Mouse (Mus musculus): Measurements from ENCODE around the gene Fam160a1. TPM values are rescaled to one million over a fixed set of nuclear protein-coding genes. Genes with fewer than 3 reads are reported as not detected.
A peak's percentile ranks its signal among the peaks of the same experiment; 100 is the strongest.

The Fam160a1 gene
- polyA plus RNA-seq, 1 experiment = 3.6 TPM

DNA sequence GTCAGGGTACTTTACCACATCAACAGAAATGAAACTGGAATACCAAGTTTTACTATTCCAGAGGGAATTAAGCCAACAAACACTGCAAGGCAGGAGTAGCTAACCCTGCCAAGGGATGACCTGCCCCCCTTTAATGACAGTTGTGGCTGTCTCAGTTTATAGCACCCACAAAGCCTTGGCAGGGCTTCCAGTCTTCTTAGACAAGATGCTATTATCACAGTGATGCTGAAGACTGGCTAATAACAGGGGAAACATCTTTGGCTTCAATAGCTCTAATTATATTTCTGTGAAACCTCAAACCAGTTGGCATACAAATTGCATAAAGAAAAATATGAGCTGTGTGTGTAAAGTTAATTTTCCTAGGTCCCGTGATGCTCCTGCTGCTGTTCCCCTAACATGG lies 29.2 kb upstream of the Fam160a1 start:
- Histone ChIP-seq H3K9ac (ENCODE audit: low read depth, poor library complexity, severe bottlenecking) (no peak overlapping the region), H3K4me1 (ENCODE audit: control insufficient read depth, insufficient read depth, low read length) (no peaks in the 10 kb centered on the region), H3K27me3 (ENCODE audit: control insufficient read depth, insufficient read depth, low read length, poor library complexity, severe bottlenecking) (no peaks in the 10 kb centered on the region), H3K36me3 (ENCODE audit: control insufficient read depth, insufficient read depth, low read length, poor library complexity, severe bottlenecking) (no peaks in the 10 kb centered on the region), H3K27ac (ENCODE audit: insufficient read depth, low read length) (no peak overlapping the region), H3K4me3 (ENCODE audit: low read depth, low read length) (no peak overlapping the region), H3K9me3 (replicated peaks; ENCODE audit: control insufficient read depth, insufficient read depth, low read length, poor library complexity, severe bottlenecking) (no peaks in the 10 kb centered on the region)
- no peak for TF ChIP-seq EP300 (IDR thresholded peaks at IDR 0.05; ENCODE audit: insufficient read depth, low read depth, low read length)
- TF ChIP-seq CTCF (IDR thresholded peaks at IDR 0.05; ENCODE audit: low read depth, low read length) = no peak
- no peak for TF ChIP-seq POLR2A (IDR thresholded peaks at IDR 0.05; ENCODE audit: insufficient read depth, low read length)

DNA sequence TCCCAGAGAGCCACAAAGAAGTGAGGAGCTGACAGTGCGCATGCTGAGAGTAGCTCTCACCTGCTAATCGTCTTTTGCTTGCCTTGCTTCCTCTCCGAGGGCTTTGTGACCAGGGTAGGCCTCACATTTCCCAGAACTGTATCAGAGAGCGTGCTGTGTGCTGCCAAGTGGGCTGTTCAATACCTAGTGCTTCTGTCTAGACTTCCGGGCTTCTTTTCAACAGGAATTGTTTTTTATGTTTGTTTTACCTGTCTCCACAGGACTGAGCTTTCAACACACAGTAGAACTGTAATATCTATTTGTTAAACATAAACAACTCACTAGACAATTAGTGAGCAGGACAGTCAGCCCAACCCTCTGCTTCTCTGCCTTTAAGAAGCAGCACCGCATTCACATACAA lies 28.2 kb upstream of the Fam160a1 start:
- no peaks in the 10 kb centered on the region for H3K4me1 ChIP-seq (ENCODE audit: control insufficient read depth, insufficient read depth, low read length)
- H3K27me3 ChIP-seq (ENCODE audit: control insufficient read depth, insufficient read depth, low read length, poor library complexity, severe bottlenecking) = no peaks in the 10 kb centered on the region
- H3K9ac ChIP-seq (ENCODE audit: low read depth, poor library complexity, severe bottlenecking) = no peak overlapping the region
- no peaks in the 10 kb centered on the region for H3K36me3 ChIP-seq (ENCODE audit: control insufficient read depth, insufficient read depth, low read length, poor library complexity, severe bottlenecking)
- no peaks in the 10 kb centered on the region for H3K9me3 ChIP-seq (replicated peaks; ENCODE audit: control insufficient read depth, insufficient read depth, low read length, poor library complexity, severe bottlenecking)
- no peak overlapping the region for H3K27ac ChIP-seq (ENCODE audit: insufficient read depth, low read length)
- TF ChIP-seq EP300 (IDR thresholded peaks at IDR 0.05; ENCODE audit: insufficient read depth, low read depth, low read length) (no peak), CTCF (IDR thresholded peaks at IDR 0.05; ENCODE audit: low read depth, low read length) (no peak), POLR2A (IDR thresholded peaks at IDR 0.05; ENCODE audit: insufficient read depth, low read length) (no peak)
- H3K4me3 ChIP-seq (ENCODE audit: low read depth, low read length) = no peak overlapping the region

DNA sequence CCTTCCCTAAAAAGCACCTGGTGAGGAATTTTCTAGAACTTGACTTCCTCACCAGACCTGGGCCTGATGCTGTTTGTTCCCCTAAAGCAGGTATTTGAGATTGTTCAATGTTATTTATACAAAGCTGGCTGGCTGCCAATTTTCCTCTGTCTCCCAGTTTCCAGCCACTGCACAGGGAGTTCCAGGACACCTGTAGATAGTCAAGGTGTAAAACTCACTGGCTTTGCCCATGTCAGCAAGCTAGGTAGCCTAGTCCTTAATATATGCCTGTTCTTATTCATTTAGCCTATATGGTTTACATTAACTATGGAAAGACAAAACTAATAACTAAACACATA lies 25.8 kb upstream of the Fam160a1 start:
- Histone ChIP-seq H3K36me3 (ENCODE audit: control insufficient read depth, insufficient read depth, low read length, poor library complexity, severe bottlenecking) (no peaks in the 10 kb centered on the region), H3K4me3 (ENCODE audit: low read depth, low read length) (no peak overlapping the region), H3K9ac (ENCODE audit: low read depth, poor library complexity, severe bottlenecking) (no peak overlapping the region), H3K4me1 (ENCODE audit: control insufficient read depth, insufficient read depth, low read length) (no peaks in the 10 kb centered on the region), H3K27ac (ENCODE audit: insufficient read depth, low read length) (no peak overlapping the region), H3K9me3 (replicated peaks; ENCODE audit: control insufficient read depth, insufficient read depth, low read length, poor library complexity, severe bottlenecking) (peaks cover 7% of the 10 kb centered on the region; the same call in 1 of the 2 replicates), H3K27me3 (ENCODE audit: control insufficient read depth, insufficient read depth, low read length, poor library complexity, severe bottlenecking) (no peaks in the 10 kb centered on the region)
- TF ChIP-seq CTCF (IDR thresholded peaks at IDR 0.05; ENCODE audit: low read depth, low read length) = no peak
- TF ChIP-seq EP300 (IDR thresholded peaks at IDR 0.05; ENCODE audit: insufficient read depth, low read depth, low read length) = no peak
- no peak for TF ChIP-seq POLR2A (IDR thresholded peaks at IDR 0.05; ENCODE audit: insufficient read depth, low read length)

DNA sequence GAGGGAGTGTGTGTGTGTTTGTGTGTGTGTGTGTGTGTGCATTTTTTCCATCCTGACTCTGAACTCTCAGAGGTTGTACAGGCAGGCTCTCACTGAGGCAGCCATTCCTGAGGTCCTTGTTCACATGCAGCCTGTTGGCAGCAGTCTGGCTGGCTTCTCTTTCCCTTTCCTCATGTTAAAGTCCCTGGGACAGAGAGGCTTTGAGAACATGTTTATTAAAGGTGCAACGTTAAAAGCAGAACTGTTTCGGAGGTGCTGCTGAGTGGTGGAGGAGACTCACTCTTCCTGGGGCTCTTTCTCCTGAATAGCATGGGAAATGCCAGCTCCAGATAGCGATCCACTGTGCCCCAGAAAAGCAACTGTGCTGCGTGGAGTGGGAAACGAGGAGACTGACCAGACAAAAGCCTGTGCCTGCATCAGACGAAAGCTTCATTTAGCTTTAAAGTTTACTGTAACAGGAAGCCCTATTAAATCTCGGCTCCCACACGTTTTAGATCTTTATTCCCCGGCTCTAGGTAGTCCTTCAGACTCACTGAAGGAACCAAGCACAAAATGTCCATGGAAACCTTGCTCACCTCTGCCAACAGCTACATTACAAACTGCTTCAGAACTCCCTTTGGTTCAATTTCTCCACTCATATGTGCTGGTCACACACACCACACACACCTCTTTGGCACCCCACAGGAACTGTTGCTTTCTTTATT lies 25.2 kb upstream of the Fam160a1 start:
- no peaks in the 10 kb centered on the region for H3K27me3 ChIP-seq (ENCODE audit: control insufficient read depth, insufficient read depth, low read length, poor library complexity, severe bottlenecking)
- TF ChIP-seq EP300 (IDR thresholded peaks at IDR 0.05; ENCODE audit: insufficient read depth, low read depth, low read length) (no peak), CTCF (IDR thresholded peaks at IDR 0.05; ENCODE audit: low read depth, low read length) (no peak), POLR2A (IDR thresholded peaks at IDR 0.05; ENCODE audit: insufficient read depth, low read length) (no peak)

DNA sequence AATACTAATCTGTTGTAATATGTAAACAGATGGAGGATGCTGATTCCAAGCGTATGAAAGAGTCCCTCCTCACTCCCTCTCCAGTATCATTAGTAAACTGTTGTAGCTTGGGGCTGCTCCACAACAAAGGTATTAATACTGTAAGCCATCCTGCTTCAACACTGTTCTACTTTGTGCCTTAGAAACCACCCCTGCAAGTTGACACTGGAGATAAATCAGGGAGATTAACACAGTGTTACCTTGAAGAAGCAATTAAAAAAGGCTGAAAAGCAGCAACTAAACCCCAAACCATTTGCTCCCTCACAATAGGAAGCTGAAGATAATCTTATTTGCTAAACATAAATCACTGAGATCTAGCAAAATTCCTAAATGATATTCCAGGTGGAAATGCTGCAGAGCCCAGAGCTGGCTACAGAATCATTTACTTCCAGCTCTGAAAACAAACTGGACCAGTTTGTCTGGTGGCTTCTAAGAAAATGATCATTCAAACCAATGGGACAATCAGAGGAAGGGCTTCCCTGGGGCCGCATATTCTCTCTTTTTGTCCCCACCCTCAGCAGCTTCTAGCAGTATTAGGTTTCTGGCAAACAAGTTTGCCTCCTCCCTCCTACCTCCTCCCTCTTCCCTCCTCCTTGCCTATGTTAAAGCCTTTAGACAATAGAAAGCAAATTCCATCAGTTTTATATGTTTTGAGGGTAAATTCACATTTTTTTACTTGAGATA lies 24.5 kb upstream of the Fam160a1 start:
- H3K4me1 ChIP-seq (ENCODE audit: control insufficient read depth, insufficient read depth, low read length) = no peaks in the 10 kb centered on the region
- H3K27ac ChIP-seq (ENCODE audit: insufficient read depth, low read length) = peak overlapping the region; percentile 56
- peaks cover 7% of the 10 kb centered on the region; the same call in 1 of the 2 replicates for H3K9me3 ChIP-seq (replicated peaks; ENCODE audit: control insufficient read depth, insufficient read depth, low read length, poor library complexity, severe bottlenecking)
- no peaks in the 10 kb centered on the region for H3K36me3 ChIP-seq (ENCODE audit: control insufficient read depth, insufficient read depth, low read length, poor library complexity, severe bottlenecking)
- H3K27me3 ChIP-seq (ENCODE audit: control insufficient read depth, insufficient read depth, low read length, poor library complexity, severe bottlenecking) = no peaks in the 10 kb centered on the region
- TF ChIP-seq POLR2A (IDR thresholded peaks at IDR 0.05; ENCODE audit: insufficient read depth, low read length) (no peak), EP300 (IDR thresholded peaks at IDR 0.05; ENCODE audit: insufficient read depth, low read depth, low read length) (no peak), CTCF (IDR thresholded peaks at IDR 0.05; ENCODE audit: low read depth, low read length) (no peak)
- no peak overlapping the region for H3K9ac ChIP-seq (ENCODE audit: low read depth, poor library complexity, severe bottlenecking)
- no peak overlapping the region for H3K4me3 ChIP-seq (ENCODE audit: low read depth, low read length)

More for the DNA sequence above, 25.2 kb upstream of the Fam160a1 start:
- no peak overlapping the region for H3K27ac ChIP-seq (ENCODE audit: insufficient read depth, low read length)
- H3K4me1 ChIP-seq (ENCODE audit: control insufficient read depth, insufficient read depth, low read length) = no peaks in the 10 kb centered on the region
- no peaks in the 10 kb centered on the region for H3K36me3 ChIP-seq (ENCODE audit: control insufficient read depth, insufficient read depth, low read length, poor library complexity, severe bottlenecking)
- no peak overlapping the region for H3K4me3 ChIP-seq (ENCODE audit: low read depth, low read length)
- no peak overlapping the region for H3K9ac ChIP-seq (ENCODE audit: low read depth, poor library complexity, severe bottlenecking)
- peaks cover 7% of the 10 kb centered on the region; the same call in 1 of the 2 replicates for H3K9me3 ChIP-seq (replicated peaks; ENCODE audit: control insufficient read depth, insufficient read depth, low read length, poor library complexity, severe bottlenecking)

DNA sequence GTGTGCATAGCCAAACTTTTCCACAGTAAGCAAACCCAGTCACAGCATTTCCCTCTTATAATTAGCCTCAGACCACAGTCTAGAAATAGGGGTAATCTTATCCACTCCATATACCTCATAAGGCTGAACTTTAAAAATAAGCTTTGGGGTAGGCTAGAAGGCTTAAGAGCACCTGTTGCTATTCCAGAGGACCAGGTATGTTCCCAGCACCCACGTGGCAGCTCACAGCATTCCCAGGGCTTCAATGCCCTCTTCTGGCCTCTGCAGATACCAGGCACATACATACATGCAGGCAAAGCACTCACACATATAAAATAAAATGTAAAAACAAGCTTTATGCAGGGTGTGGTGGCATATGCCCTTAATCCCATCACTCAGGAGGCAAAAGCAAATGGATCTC lies 16.5 kb upstream of the Fam160a1 start:
- Histone ChIP-seq H3K4me1 (ENCODE audit: control insufficient read depth, insufficient read depth, low read length) (peaks cover 5% of the 10 kb centered on the region), H3K27me3 (ENCODE audit: control insufficient read depth, insufficient read depth, low read length, poor library complexity, severe bottlenecking) (no peaks in the 10 kb centered on the region), H3K9me3 (replicated peaks; ENCODE audit: control insufficient read depth, insufficient read depth, low read length, poor library complexity, severe bottlenecking) (no peaks in the 10 kb centered on the region; the same call in 1 of the 2 replicates), H3K9ac (ENCODE audit: low read depth, poor library complexity, severe bottlenecking) (no peak overlapping the region), H3K27ac (ENCODE audit: insufficient read depth, low read length) (no peak overlapping the region), H3K36me3 (ENCODE audit: control insufficient read depth, insufficient read depth, low read length, poor library complexity, severe bottlenecking) (no peaks in the 10 kb centered on the region), H3K4me3 (ENCODE audit: low read depth, low read length) (no peak overlapping the region)
- TF ChIP-seq EP300 (IDR thresholded peaks at IDR 0.05; ENCODE audit: insufficient read depth, low read depth, low read length) (no peak), CTCF (IDR thresholded peaks at IDR 0.05; ENCODE audit: low read depth, low read length) (no peak), POLR2A (IDR thresholded peaks at IDR 0.05; ENCODE audit: insufficient read depth, low read length) (no peak)
